Comparison of ENCODE assay signal across 11 mouse cellular contexts in the genomic region with DNA sequence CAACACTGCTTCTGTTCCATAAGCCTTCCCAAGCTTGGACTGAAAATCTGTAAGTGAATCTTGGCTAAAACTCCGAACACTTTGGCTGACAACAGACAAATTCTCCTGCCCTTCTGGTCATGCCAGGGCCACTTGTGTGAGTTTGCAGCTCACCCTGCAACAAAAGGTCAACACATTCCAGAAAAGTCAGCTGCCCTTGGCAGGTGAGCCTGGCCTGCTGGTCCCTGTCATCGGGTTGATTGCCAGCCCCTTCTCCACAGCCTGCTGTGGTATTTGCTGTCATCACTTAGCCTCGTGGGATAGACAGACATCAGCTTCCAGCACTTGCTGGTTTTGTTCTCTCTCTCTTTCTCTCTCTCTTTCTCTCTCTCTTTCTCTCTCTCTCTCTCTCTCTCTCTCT. TPM values are rescaled to one million over a fixed set of nuclear protein-coding genes. Genes with fewer than 3 reads are reported as not detected.
DNase-seq lines count a peak whose midpoint lies in the region; ATAC-seq and TF ChIP-seq lines count a peak whose summit lies in the region.
"Had no signal": no experiment of that assay in that cellular context is flagged by ENCODE, and none has a peak within 500 bp of the region (broad histone marks: within the 10 kb centered on the region; RNA-seq: fewer than 3 reads in every experiment).

No protein-coding gene starts in this region.

- WGBS in thymus, adult 2 months: 32% methylated on average over 3 of the region's 3 CpGs
- WGBS in heart, embryonic 13.5 days: 23% methylated on average over 3 of the region's 3 CpGs

- H3K9ac ChIP-seq in heart, embryonic 13.5 days: no peak overlapping the region
- H3K9ac ChIP-seq: intestine, embryonic 15.5 days had no signal

- peaks cover 98% of the 10 kb centered on the region for H3K4me1 ChIP-seq in thymus, adult 2 months (replicated peaks; ENCODE audit: control insufficient read depth, insufficient read depth, low read length)
- peaks cover 89% of the 10 kb centered on the region for H3K4me1 ChIP-seq in heart, embryonic 13.5 days

- no peaks in the 10 kb centered on the region for H3K36me3 ChIP-seq in thymus, adult 2 months (ENCODE audit: control insufficient read depth, insufficient read depth, low read length)
- H3K36me3 ChIP-seq in heart, embryonic 13.5 days: no peaks in the 10 kb centered on the region
- H3K36me3 ChIP-seq: intestine, embryonic 15.5 days had no signal

- H3K9me3 ChIP-seq in heart, embryonic 13.5 days: no peaks in the 10 kb centered on the region
- H3K9me3 ChIP-seq: intestine, embryonic 15.5 days had no signal

- 0 out of 2 replicates have a peak, but pooled peaks have one; percentile 31 for ATAC-seq in heart, embryonic 13.5 days (ENCODE audit: extremely low read depth, insufficient number of reproducible peaks, low FRiP score, low TSS enrichment)
- ATAC-seq: intestine, embryonic 15.5 days had no signal

- no peak for TF ChIP-seq POLR2A in thymus, adult 2 months (IDR thresholded peaks at IDR 0.05; ENCODE audit: control insufficient read depth, extremely low read depth, insufficient read depth, low read length, poor library complexity)

- H3K4me2 ChIP-seq in heart, embryonic 13.5 days: 0 out of 2 replicates have a peak overlapping the region, but pooled peaks have one; percentile 19
- H3K4me2 ChIP-seq: intestine, embryonic 15.5 days; liver, embryonic 11.5 days had no signal

- no peak overlapping the region for H3K4me3 ChIP-seq in thymus, adult 2 months (ENCODE audit: control insufficient read depth, insufficient read depth, low read length)
- H3K4me3 ChIP-seq in heart, embryonic 13.5 days: no peak overlapping the region
- H3K4me3 ChIP-seq: intestine, embryonic 15.5 days; left cerebral cortex, adult 2 months had no signal

- peak; percentile 29 for DNase-seq in cerebellum, adult 8-10 months
- DNase-seq in cerebellum, postnatal 4 days (ENCODE audit: low spot score in 2 of 2): no peak
- peak; percentile 11 for DNase-seq in thymus, adult 2 months
- no peak for DNase-seq in thymus, postnatal 36 days
- no peak for DNase-seq in ovary, postnatal 36 days (ENCODE audit: low spot score)
- no peak for DNase-seq in layer of hippocampus, adult 9-10 months (ENCODE audit: low spot score)
- no peak for DNase-seq in yolk sac, embryonic 10.5 days (ENCODE audit: low spot score)

- H3K27me3 ChIP-seq in thymus, adult 2 months (ENCODE audit: control insufficient read depth, insufficient read depth, low read length): no peaks in the 10 kb centered on the region
- peaks cover 4% of the 10 kb centered on the region; the same call in 1 of the 2 replicates for H3K27me3 ChIP-seq in heart, embryonic 13.5 days (replicated peaks)
- H3K27me3 ChIP-seq: intestine, embryonic 15.5 days had no signal

- peak overlapping the region; percentile 94 for H3K27ac ChIP-seq in thymus, adult 2 months (ENCODE audit: control insufficient read depth, insufficient read depth, low read length)
- H3K27ac ChIP-seq in heart, embryonic 13.5 days (replicated peaks): peak overlapping the region; percentile 69
- H3K27ac ChIP-seq: intestine, embryonic 15.5 days had no signal

- peak; percentile 16; the same call in 1 of the 2 replicates for TF ChIP-seq CTCF in thymus, adult 2 months (IDR thresholded peaks at IDR 0.05; ENCODE audit: borderline replicate concordance, control insufficient read depth, extremely low read depth, insufficient read depth, low read length, poor library complexity)

RNA-seq across cellular contexts. Expression of a gene that starts 13.8 kb away (rescaled TPM):
- 178 and 180 TPM in 2 replicates for polyA plus RNA-seq in thymus, adult 2 months (2012; rRNA removed)
- polyA plus RNA-seq in heart, embryonic 13.5 days (2015; fragmentation: Nextera tagmentation; extraction: Ambion mirVana): 12.4 and 13.2 TPM in 2 replicates

RNA-seq across cellular contexts. Expression of a gene that starts 42.1 kb away (rescaled TPM):
- polyA plus RNA-seq in thymus, adult 2 months (2012; rRNA removed): 53.1 and 56.5 TPM in 2 replicates
- 8.8 and 9.1 TPM in 2 replicates for polyA plus RNA-seq in heart, embryonic 13.5 days (2015; fragmentation: Nextera tagmentation; extraction: Ambion mirVana)

Comparison
In these comparisons a context has a peak if more than half of its experiments do, and no peak if none do; other contexts are left out.
1. DNase-seq: peak in cerebellum, adult 8-10 months (single experiment) and thymus, adult 2 months (single experiment); none in cerebellum, postnatal 4 days (0 of 2), thymus, postnatal 36 days (0 of 2), ovary, postnatal 36 days (single experiment), layer of hippocampus, adult 9-10 months (single experiment) and yolk sac, embryonic 10.5 days (single experiment).
2. RNA of a gene that starts 13.8 kb away (polyA plus RNA-seq): 178 to 180 TPM in thymus, adult 2 months; 12.4 to 13.2 TPM in heart, embryonic 13.5 days; every median in the first group is over 10 times any median in the second.